Mouse (Mus musculus) ES-E14 (cell line): ENCODE results near the gene Pdlim1. TPM values are rescaled to one million over a fixed set of nuclear protein-coding genes. Genes with fewer than 3 reads are reported as not detected.

Source experiments
- DNase-seq: peaks from one replicate; pipeline ENCODE4 v3.0.0-alpha.2; 2013; ENCODE audit warnings: low read depth, low spot score
- H3K27ac ChIP-seq: 2 replicates; pipeline ENCODE4 v1.5.1; 2012; ENCODE audit warnings: low read depth, mild to moderate bottlenecking, low read length, moderate library complexity, mixed read lengths; ENCODE audit not compliant: poor library complexity, insufficient read depth, severe bottlenecking
- H3K36me3 ChIP-seq: 2 replicates; pipeline ENCODE4 v1.6.1; 2012; ENCODE audit warnings: mild to moderate bottlenecking, low read length, moderate library complexity, mixed read lengths; ENCODE audit not compliant: control insufficient read depth, poor library complexity, insufficient read depth, severe bottlenecking
- H3K4me1 ChIP-seq, 2 experiments: fragments of 150-350 bp in 1 of 2; sonication (generic) in 1 of 2; 2 replicates each; pipeline ENCODE4 v1.6.1; 2012; ENCODE audit warnings: low read length in 2 of 2, mild to moderate bottlenecking in 1 of 2, mixed read lengths in 1 of 2; ENCODE audit not compliant: control insufficient read depth in 2 of 2, insufficient read depth in 2 of 2, poor library complexity in 1 of 2
- H3K4me3 ChIP-seq, 2 experiments: fragments of 150-350 bp in 1 of 2; sonication (generic) in 1 of 2; 2 replicates each; pipeline ENCODE4 v1.5.1; 2012; ENCODE audit warnings: low read length in 2 of 2, low read depth in 1 of 2, mild to moderate bottlenecking in 1 of 2, mixed read lengths in 1 of 2; ENCODE audit not compliant: insufficient read depth in 1 of 2, poor library complexity in 1 of 2, severe bottlenecking in 1 of 2
- H3K9ac ChIP-seq: 2 replicates; pipeline ENCODE4 v1.6.1; 2012; ENCODE audit warnings: low read depth, mild to moderate bottlenecking, low read length, mixed read lengths; ENCODE audit not compliant: poor library complexity, insufficient read depth, severe bottlenecking
- H3K9me3 ChIP-seq: fragments of 150-350 bp; sonication (generic); 2 replicates; pipeline ENCODE4 v1.6.1; 2012; ENCODE audit warnings: low read depth, mild to moderate bottlenecking, low read length; ENCODE audit not compliant: control insufficient read depth, insufficient read depth
- CHD2 ChIP-seq: IDR thresholded peaks from 2 replicates; pipeline ENCODE4 v1.6.1; 2014; ENCODE audit warnings: mild to moderate bottlenecking, low read depth, low read length, inconsistent platforms
- HCFC1 ChIP-seq: IDR thresholded peaks from 2 replicates; pipeline ENCODE4 v1.6.1; 2012; ENCODE audit warnings: low read length, inconsistent platforms, borderline replicate concordance; ENCODE audit not compliant: insufficient read depth
- MAFK ChIP-seq: IDR thresholded peaks from 2 replicates; pipeline ENCODE4 v1.6.1; 2014; ENCODE audit warnings: mild to moderate bottlenecking, low read depth, low read length, inconsistent platforms; ENCODE audit not compliant: insufficient read depth
- ZC3H11A ChIP-seq: IDR thresholded peaks from 2 replicates; pipeline ENCODE4 v1.6.1; 2012; ENCODE audit warnings: low read depth, mild to moderate bottlenecking, inconsistent platforms, low read length, borderline replicate concordance
- ZNF384 ChIP-seq: IDR thresholded peaks from 2 replicates; pipeline ENCODE4 v1.6.1; 2012; ENCODE audit warnings: low read depth, low read length, inconsistent platforms
- in situ Hi-C, 2 experiments: fragments of 600-800 bp; cut with MboI; formaldehyde crosslinking; loops; one replicate each; pipeline ENCODE4 v1.15.1; 2025; ENCODE audit warnings: low sequenced_read_pairs in 2 of 2, inconsistent platforms in 1 of 2; ENCODE audit not compliant: unreplicated experiment in 2 of 2
- total RNA-seq: library from RNA; depleted of rRNA; stranded (reverse); fragments of 300-350 nt; gene quantifications from 2 replicates; pipeline ENCODE4 v1.2.3, GENCODE M21; 2012; rRNA removed

The Pdlim1 gene
- 53.5 and 59.7 TPM in 2 replicates for total RNA-seq

GRCm38 (mm10) chr19:40271308-40271892, at the start of gene Pdlim1:
Gene Pdlim1 (minus strand): TSS chr19:40271842.
- Histone ChIP-seq H3K9ac (peak within 1 kb of the TSS; percentile 93), H3K36me3 (no peaks in the 10 kb centered on the region), H3K4me1 (peaks cover 4 to 25% of the 10 kb centered on the region in 2 experiments; a peak in 3 of 4 replicates), H3K27ac (peak within 1 kb of the TSS; percentile 83), H3K9me3 (no peaks in the 10 kb centered on the region), H3K4me3 (peak within 1 kb of the TSS; percentile 90 to 95)
- TF ChIP-seq ZC3H11A (no peak), CHD2 (no peak), ZNF384 (no peak), MAFK (no peak), HCFC1 (no peak; the same call in 1 of the 2 replicates)
- DNase-seq = peak; percentile 78
- in situ Hi-C loops = no loop called here

GRCm38 (mm10) chr19:40319199-40319598, 47.6 kb upstream of the Pdlim1 start:
- TF ChIP-seq ZNF384 (no peak), CHD2 (no peak), ZC3H11A (no peak), HCFC1 (no peak), MAFK (no peak)
- Histone ChIP-seq H3K4me1 (no peaks in the 10 kb centered on the region), H3K9me3 (no peaks in the 10 kb centered on the region), H3K9ac (no peak overlapping the region), H3K4me3 (no peak overlapping the region), H3K36me3 (no peaks in the 10 kb centered on the region), H3K27ac (no peak overlapping the region)
- in situ Hi-C loops = no loop called here
- DNase-seq = no peak

GRCm38 (mm10) chr19:40318511-40318910, 46.9 kb upstream of the Pdlim1 start:
- Histone ChIP-seq H3K27ac (no peak overlapping the region), H3K4me3 (no peak overlapping the region), H3K4me1 (no peaks in the 10 kb centered on the region), H3K9ac (no peak overlapping the region), H3K9me3 (no peaks in the 10 kb centered on the region), H3K36me3 (no peaks in the 10 kb centered on the region; the same call in 1 of the 2 replicates)
- DNase-seq = no peak
- in situ Hi-C loops = no loop called here
- no peak for TF ChIP-seq HCFC1
- TF ChIP-seq ZNF384 = no peak

GRCm38 (mm10) chr19:40317001-40317400, 45.4 kb upstream of the Pdlim1 start:
- no peaks in the 10 kb centered on the region for H3K4me1 ChIP-seq
- no peaks in the 10 kb centered on the region for H3K9me3 ChIP-seq
- no peak for DNase-seq
- no peak overlapping the region for H3K9ac ChIP-seq
- H3K27ac ChIP-seq = no peak overlapping the region
- TF ChIP-seq HCFC1 (no peak), MAFK (no peak), CHD2 (no peak), ZC3H11A (no peak), ZNF384 (no peak)
- no peak overlapping the region for H3K4me3 ChIP-seq
- H3K36me3 ChIP-seq = no peaks in the 10 kb centered on the region; the same call in 1 of the 2 replicates
- in situ Hi-C loops = no loop called here

- Histone ChIP-seq H3K36me3 (no peaks in the 10 kb centered on the region; the same call in 1 of the 2 replicates), H3K9me3 (no peaks in the 10 kb centered on the region), H3K4me1 (no peaks in the 10 kb centered on the region), H3K9ac (no peak overlapping the region), H3K27ac (no peak overlapping the region), H3K4me3 (no peak overlapping the region)
- TF ChIP-seq MAFK = no peak
- TF ChIP-seq ZNF384 = no peak
- no peak for TF ChIP-seq ZC3H11A
- TF ChIP-seq HCFC1 = no peak
- no peak for TF ChIP-seq CHD2
- in situ Hi-C loops = no loop called here
- DNase-seq = no peak
Observed at GRCm38 (mm10) chr19:40314252-40314651, 42.6 kb upstream of the Pdlim1 start.
